Mouse (Mus musculus) small intestine, adult 2 months (tissue): ENCODE results near the gene Stk24.

Experiments used
- CTCF ChIP-seq: fragments of 200-500 bp; IDR thresholded peaks from 2 replicates; pipeline ENCODE4 v1.5.1; 2012; ENCODE audit warnings: low read depth, mild to moderate bottlenecking, control low read depth, inconsistent platforms, low read length, moderate library complexity, mixed read lengths; ENCODE audit not compliant: insufficient replicate concordance, insufficient read length; ENCODE audit errors: extremely low read depth
- POLR2A ChIP-seq: fragments of 200-500 bp; IDR thresholded peaks from 2 replicates; pipeline ENCODE4 v1.6.1; 2012; ENCODE audit warnings: low read depth, mild to moderate bottlenecking, control low read depth, inconsistent platforms, low read length, moderate library complexity

DNA sequence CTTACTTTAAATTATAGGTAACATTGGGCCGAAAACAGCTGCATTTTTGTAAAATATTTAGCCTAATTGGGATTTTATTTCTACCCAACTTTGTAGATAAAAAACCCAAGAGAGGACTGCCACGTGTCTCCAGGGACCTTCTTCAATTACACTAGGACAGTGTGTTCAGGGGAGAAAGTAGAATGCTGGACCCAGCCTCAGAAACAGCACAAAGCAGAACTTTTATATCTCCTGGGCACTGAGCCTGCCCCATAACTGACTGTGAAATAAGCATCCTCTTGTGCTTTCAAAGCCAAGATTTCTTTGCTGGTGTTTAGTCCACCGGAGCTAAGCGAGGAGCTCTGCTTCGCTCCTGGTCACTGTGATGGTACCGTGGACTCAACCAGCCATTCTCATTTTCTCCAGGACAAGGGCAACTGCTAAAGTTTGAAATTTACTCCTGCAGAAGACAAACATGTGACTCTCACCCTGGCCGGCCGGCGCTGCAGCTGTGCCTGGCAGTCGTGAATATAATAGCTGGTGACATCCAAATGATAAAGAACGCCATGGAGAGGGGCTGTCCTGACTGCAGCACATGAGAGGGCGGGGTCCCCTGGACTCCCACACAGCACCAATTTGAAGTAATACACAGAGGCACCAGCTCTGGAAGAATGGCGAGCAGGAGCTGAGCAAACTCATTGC is 63.0 kb downstream of the Stk24 start:
- TF ChIP-seq CTCF (no peak), POLR2A (no peak)
